Mouse (Mus musculus) heart, embryonic 13.5 days (tissue): ENCODE data around the gene Hba-a1. TPM values are rescaled to one million over a fixed set of nuclear protein-coding genes. Genes with fewer than 3 reads are reported as not detected.
A peak's percentile ranks its signal among the peaks of the same experiment; 100 is the strongest.

Experiments used
- ATAC-seq: fragments of 200-750 bp; cut with Nextera tagmentation; 2 replicates; pipeline ENCODE4 v1.8.0; 2017; ENCODE audit warnings: moderate TSS enrichment; ENCODE audit not compliant: insufficient number of reproducible peaks, low FRiP score, low TSS enrichment; ENCODE audit errors: extremely low read depth
- H3K27ac ChIP-seq: fragments of 300-500 bp; sonication (generic); replicated peaks from 2 replicates; pipeline ENCODE4 v1.5.1; 2015; ENCODE audit warnings: moderate library complexity, mild to moderate bottlenecking, inconsistent platforms
- H3K27me3 ChIP-seq: fragments of 300-500 bp; sonication (generic); replicated peaks from 2 replicates; pipeline ENCODE4 v1.6.1; 2015; ENCODE audit warnings: mild to moderate bottlenecking, inconsistent platforms
- H3K36me3 ChIP-seq: fragments of 300-500 bp; sonication (generic); 2 replicates; pipeline ENCODE4 v1.6.1; 2015; ENCODE audit warnings: mild to moderate bottlenecking, inconsistent platforms
- H3K4me1 ChIP-seq: fragments of 300-500 bp; sonication (generic); 2 replicates; pipeline ENCODE4 v1.6.1; 2015; ENCODE audit warnings: inconsistent platforms
- H3K4me2 ChIP-seq: fragments of 300-500 bp; sonication (generic); 2 replicates; pipeline ENCODE4 v1.6.1; 2015; ENCODE audit warnings: inconsistent platforms, mild to moderate bottlenecking, moderate library complexity
- H3K4me3 ChIP-seq: fragments of 300-500 bp; sonication (generic); 2 replicates; pipeline ENCODE4 v1.5.1; 2015; ENCODE audit warnings: moderate library complexity, mild to moderate bottlenecking, inconsistent platforms
- H3K9ac ChIP-seq: fragments of 300-500 bp; sonication (generic); 2 replicates; pipeline ENCODE4 v1.6.1; 2015; ENCODE audit warnings: inconsistent platforms, mild to moderate bottlenecking, moderate library complexity
- H3K9me3 ChIP-seq: fragments of 300-500 bp; sonication (generic); 2 replicates; pipeline ENCODE4 v1.6.1; 2016; ENCODE audit warnings: inconsistent platforms
- WGBS: fragments of 180-500 bp; shearing (Covaris S2); methylation state at CpG from one replicate; pipeline ENCODE4 v1.1.7; 2015; ENCODE audit warnings: mixed read lengths; 5-methylcytosine and 5-hydroxymethylcytosine counted together
- polyA plus RNA-seq: library from polyadenylated mRNA; unstranded; fragments of >200 nt; fragmentation: Nextera tagmentation; extraction: Ambion mirVana; gene quantifications from 2 replicates; pipeline ENCODE4 v1.2.1, GENCODE M21; 2015

Hba-a1 gene
- polyA plus RNA-seq, 1 experiment from 2014 or later, result 28,254 TPM

DNA sequence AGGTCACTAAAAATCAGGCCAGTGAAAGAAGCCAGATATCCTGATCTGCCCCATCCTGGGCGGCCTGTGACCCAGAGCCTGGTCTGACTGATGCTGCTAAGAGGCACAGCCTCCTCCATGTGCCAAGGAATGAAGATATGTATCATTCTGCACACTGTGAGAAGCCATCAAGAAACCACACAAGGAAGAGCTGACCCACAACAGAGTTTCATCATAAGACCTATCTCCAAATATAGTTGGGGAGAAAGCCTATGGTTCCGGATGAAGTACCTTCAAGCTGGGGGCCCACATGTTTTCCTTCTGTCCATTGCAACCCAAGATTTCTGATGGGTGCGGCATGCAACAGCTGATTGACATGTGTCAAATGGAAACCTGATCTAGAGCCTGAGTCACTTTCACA is 32.7 kb downstream of the Hba-a1 start:
- WGBS, result 72% methylated on average over 3 of the region's 3 CpGs
- Histone ChIP-seq H3K36me3 (no peaks in the 10 kb centered on the region), H3K27ac (no peak overlapping the region), H3K9me3 (no peaks in the 10 kb centered on the region), H3K4me1 (no peaks in the 10 kb centered on the region), H3K9ac (no peak overlapping the region), H3K27me3 (peaks cover 23% of the 10 kb centered on the region; the same call in 1 of the 2 replicates), H3K4me3 (no peak overlapping the region), H3K4me2 (no peak overlapping the region)
- no peak for ATAC-seq

DNA sequence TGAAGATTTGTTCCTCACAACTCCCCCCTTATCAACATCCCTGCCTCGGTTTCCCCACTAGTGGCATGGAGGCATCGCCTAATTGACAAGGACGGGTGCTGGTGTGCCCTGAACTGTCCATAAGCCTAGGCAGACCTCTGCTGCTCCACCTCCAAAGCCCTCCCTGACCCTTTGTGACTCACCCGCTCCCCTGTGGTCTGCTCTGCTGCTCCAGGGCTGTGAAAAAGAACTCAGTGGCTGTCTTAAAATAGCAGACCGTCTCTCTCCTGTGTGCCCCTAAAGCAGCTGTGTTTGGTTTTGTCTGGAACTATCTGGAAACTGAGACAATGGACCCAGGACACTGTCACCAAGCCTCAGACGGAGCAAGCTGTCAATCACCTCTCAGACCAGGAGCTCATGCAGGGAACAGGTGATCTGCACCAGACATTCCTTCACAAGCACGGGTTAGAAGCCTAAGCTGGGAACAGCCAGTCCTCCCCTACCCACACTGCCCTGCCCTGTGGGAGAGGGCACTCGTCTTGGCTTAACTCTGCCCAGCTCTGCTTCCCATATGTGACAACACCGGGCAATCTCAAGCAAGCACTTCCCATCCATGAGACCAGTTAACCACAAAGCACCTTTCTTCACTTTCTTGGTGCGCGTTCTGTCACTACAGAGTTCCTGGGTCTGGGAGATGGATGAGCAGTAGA is 37.3 kb downstream of the Hba-a1 start:
- no peak for ATAC-seq
- no peaks in the 10 kb centered on the region for H3K9me3 ChIP-seq

DNA sequence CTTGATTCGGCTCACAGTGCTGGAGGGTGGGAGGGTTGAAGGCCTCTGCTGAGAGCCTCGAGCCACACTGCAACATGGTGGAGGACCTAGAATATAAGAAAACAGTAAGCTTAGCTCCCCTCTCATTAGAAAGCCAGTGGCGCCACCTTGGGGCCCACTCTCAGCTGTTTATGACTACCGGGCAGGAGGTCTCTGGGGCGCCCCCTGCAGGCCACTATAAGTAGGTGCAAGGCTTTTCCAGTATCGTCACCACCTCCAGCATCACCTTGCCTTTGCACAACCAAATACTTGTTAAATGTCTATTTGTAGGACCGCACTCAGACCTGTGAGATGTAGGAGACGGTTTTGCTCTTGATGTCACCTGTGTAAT is 37.9 kb downstream of the Hba-a1 start:
- H3K4me3 ChIP-seq, result no peak overlapping the region
- 32% methylated on average over 8 of the region's 8 CpGs for WGBS
- no peak overlapping the region for H3K9ac ChIP-seq
- H3K27me3 ChIP-seq, result 0 out of 2 replicates have a peak, but pooled peaks cover 14% of the 10 kb centered on the region
- ATAC-seq, result no peak
- no peaks in the 10 kb centered on the region for H3K9me3 ChIP-seq
- no peaks in the 10 kb centered on the region for H3K36me3 ChIP-seq
- H3K27ac ChIP-seq, result no peak overlapping the region
- 0 out of 2 replicates have a peak, but pooled peaks cover 4% of the 10 kb centered on the region for H3K4me1 ChIP-seq
- H3K4me2 ChIP-seq, result no peak overlapping the region

More for the DNA sequence above, 37.3 kb downstream of the Hba-a1 start:
- Histone ChIP-seq H3K4me2 (no peak overlapping the region), H3K4me3 (no peak overlapping the region), H3K4me1 (0 out of 2 replicates have a peak, but pooled peaks cover 4% of the 10 kb centered on the region), H3K27ac (no peak overlapping the region), H3K9ac (no peak overlapping the region), H3K36me3 (no peaks in the 10 kb centered on the region), H3K27me3 (peaks cover 13% of the 10 kb centered on the region; the same call in 1 of the 2 replicates)
- WGBS, result 50% methylated on average over 11 of the region's 11 CpGs

DNA sequence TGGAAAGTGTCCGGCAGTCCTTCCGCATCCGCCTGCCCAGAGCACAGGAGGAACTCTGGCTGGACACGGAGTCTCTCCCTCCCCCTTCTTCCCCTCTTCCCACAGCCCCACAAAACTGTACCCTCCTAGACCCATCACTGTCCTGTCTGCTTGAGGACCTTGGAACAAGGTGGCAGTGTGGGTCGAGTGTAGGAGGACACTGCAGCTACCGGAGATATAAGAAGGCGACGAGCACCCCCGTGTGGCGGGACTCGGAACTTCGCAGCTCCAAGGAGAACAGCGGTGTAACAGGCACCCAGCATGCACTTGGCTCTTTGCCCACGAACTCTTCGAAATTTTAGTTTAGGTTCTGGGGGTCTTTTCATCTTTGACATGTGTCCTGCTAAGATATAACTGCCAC is 41.3 kb downstream of the Hba-a1 start:
- ATAC-seq, result no peak
- Histone ChIP-seq H3K4me1 (0 out of 2 replicates have a peak, but pooled peaks cover 4% of the 10 kb centered on the region), H3K4me2 (peak overlapping the region; percentile 55), H3K9ac (peak overlapping the region; percentile 41), H3K9me3 (no peaks in the 10 kb centered on the region), H3K27ac (no peak overlapping the region), H3K27me3 (0 out of 2 replicates have a peak, but pooled peaks cover 13% of the 10 kb centered on the region), H3K4me3 (peak overlapping the region; percentile 23; the same call in 1 of the 2 replicates), H3K36me3 (no peaks in the 10 kb centered on the region)
- 10% methylated on average over 15 of the region's 15 CpGs for WGBS

DNA sequence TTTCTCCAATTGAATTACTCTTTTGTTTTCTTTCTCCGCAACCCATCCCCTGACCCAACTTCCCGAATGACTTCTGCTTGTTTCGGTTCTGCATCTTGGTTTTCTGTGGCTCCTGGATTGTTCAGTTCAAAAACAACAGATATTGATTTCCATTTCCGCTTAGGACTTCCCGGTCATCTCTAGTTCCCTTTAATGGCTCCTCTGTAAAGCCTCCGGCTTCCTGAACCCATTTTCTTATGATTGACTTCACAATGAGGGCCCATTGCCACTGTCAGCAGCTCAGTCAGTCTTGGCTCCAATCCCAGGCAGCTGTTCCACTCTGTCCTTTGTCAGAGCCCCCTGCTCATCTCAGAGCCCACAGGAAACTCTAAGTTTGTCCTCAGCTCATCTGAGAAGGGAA is 47.8 kb downstream of the Hba-a1 start:
- Histone ChIP-seq H3K36me3 (no peaks in the 10 kb centered on the region), H3K9ac (no peak overlapping the region), H3K4me1 (peaks cover 17% of the 10 kb centered on the region), H3K4me3 (no peak overlapping the region), H3K27me3 (0 out of 2 replicates have a peak, but pooled peaks cover 4% of the 10 kb centered on the region), H3K4me2 (0 out of 2 replicates have a peak overlapping the region, but pooled peaks have one; percentile 1), H3K27ac (peak overlapping the region; percentile 51; the same call in 1 of the 2 replicates), H3K9me3 (no peaks in the 10 kb centered on the region; the same call in 1 of the 2 replicates)
- 61% methylated on average over 6 of the region's 6 CpGs for WGBS
- no peak for ATAC-seq

DNA sequence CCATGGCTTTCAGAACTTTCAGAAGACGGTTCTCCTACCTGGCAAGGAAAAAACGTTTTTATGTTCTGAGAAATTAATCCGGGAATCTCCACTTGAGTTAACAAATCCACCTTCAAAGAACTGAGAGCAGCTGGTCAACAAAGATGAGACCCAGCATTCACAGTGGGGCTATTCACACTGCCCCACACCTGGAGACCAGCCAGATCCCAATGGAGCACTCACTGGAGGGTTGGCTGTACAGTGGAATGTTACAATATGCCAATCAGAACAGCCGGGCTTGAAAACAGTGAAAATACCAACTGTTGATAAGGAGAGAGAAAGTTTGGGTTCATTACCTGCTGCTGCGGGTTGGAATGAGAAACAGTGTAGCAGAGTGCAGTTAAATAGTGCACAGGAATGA is 48.5 kb downstream of the Hba-a1 start:
- H3K27me3 ChIP-seq, result 0 out of 2 replicates have a peak, but pooled peaks cover 3% of the 10 kb centered on the region
- 0 out of 2 replicates have a peak overlapping the region, but pooled peaks have one; percentile 8 for H3K27ac ChIP-seq
- 43% methylated on average over 5 of the region's 5 CpGs for WGBS
- H3K9ac ChIP-seq, result no peak overlapping the region
- H3K4me3 ChIP-seq, result no peak overlapping the region
- ATAC-seq, result no peak
- H3K4me1 ChIP-seq, result peaks cover 17% of the 10 kb centered on the region
- no peak overlapping the region for H3K4me2 ChIP-seq
- no peaks in the 10 kb centered on the region for H3K36me3 ChIP-seq
- H3K9me3 ChIP-seq, result peaks cover 4% of the 10 kb centered on the region

DNA sequence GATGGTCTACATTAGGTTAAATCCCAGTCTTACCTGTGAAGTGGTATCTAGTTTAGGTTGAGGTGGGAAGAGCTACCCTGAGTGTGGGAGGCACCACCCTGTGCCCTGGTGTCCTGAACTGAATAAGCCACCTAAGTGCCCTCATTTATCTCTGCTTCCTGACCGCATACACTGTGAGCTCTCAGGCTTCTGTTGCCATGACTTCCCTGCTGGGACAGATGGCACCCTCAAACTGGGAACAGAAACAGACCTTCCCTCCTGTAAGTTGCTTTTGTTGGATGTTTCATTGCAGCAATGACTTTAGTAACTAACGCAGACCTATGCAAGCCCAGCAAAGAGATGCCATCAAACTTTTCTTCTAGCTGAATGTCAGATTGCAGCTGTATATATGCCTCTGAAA is 49.9 kb downstream of the Hba-a1 start:
- Histone ChIP-seq H3K4me2 (no peak overlapping the region), H3K4me3 (no peak overlapping the region), H3K27me3 (0 out of 2 replicates have a peak, but pooled peaks cover 3% of the 10 kb centered on the region), H3K36me3 (no peaks in the 10 kb centered on the region), H3K27ac (no peak overlapping the region), H3K9me3 (peaks cover 7% of the 10 kb centered on the region), H3K4me1 (peaks cover 17% of the 10 kb centered on the region), H3K9ac (no peak overlapping the region)
- ATAC-seq, result no peak
- WGBS, result 63% methylated on average over 2 of the region's 2 CpGs

Other genes with a start within 250 kb of the Hba-a1 start
- 0.15 TPM in 1 of 2 replicates, not detected in the other for gene Il9r, start 83.2 kb upstream of the Hba-a1 start, polyA plus RNA-seq
- gene Snrnp25, start 78.1 kb upstream of the Hba-a1 start, polyA plus RNA-seq, result 44.9 and 46.7 TPM in 2 replicates
- 34.1 and 34.8 TPM in 2 replicates for gene Rhbdf1, start 61.2 kb upstream of the Hba-a1 start, polyA plus RNA-seq
- 19.7 and 21.2 TPM in 2 replicates for gene Mpg, start 57.0 kb upstream of the Hba-a1 start, polyA plus RNA-seq
- 33.4 and 34.9 TPM in 2 replicates for gene Nprl3, start 15.8 kb upstream of the Hba-a1 start, polyA plus RNA-seq
- gene Hba-x, start 7.1 kb upstream of the Hba-a1 start, polyA plus RNA-seq, result 2,385 and 4,851 TPM in 2 replicates
- 9.6 and 10.0 TPM in 2 replicates for gene Hbq1b, start 3.5 kb downstream of the Hba-a1 start, polyA plus RNA-seq
- 42,363 and 67,294 TPM in 2 replicates for gene Hba-a2, start 13.0 kb downstream of the Hba-a1 start, polyA plus RNA-seq
- 4.6 and 8.0 TPM in 2 replicates for gene Hbq1a, start 16.6 kb downstream of the Hba-a1 start, polyA plus RNA-seq
- 11.5 and 12.1 TPM in 2 replicates for gene Sh3pxd2b, start 64.3 kb downstream of the Hba-a1 start, polyA plus RNA-seq
- 26.5 and 26.8 TPM in 2 replicates for gene Ubtd2, start 171.9 kb downstream of the Hba-a1 start, polyA plus RNA-seq
- gene Efcab9, start 248.6 kb downstream of the Hba-a1 start, polyA plus RNA-seq, result 0.25 TPM in 1 of 2 replicates, not detected in the other
- 2.3 and 2.6 TPM in 2 replicates for gene Stk10, start 249.8 kb downstream of the Hba-a1 start, polyA plus RNA-seq